Mouse (Mus musculus) hindbrain, embryonic 14.5 days (tissue): ENCODE data around the gene Pde4d. TPM values are rescaled to one million over a fixed set of nuclear protein-coding genes. Genes with fewer than 3 reads are reported as not detected.

ENCODE experiments used
- ATAC-seq: fragments of 200-750 bp; cut with Nextera tagmentation; 2 replicates; pipeline ENCODE4 v1.8.0; 2017; ENCODE audit warnings: moderate number of reproducible peaks, mild to moderate bottlenecking, moderate TSS enrichment, moderate library complexity; ENCODE audit not compliant: low FRiP score
- DNase-seq: peaks from one replicate; pipeline ENCODE4 v3.0.0-alpha.2; 2015; ENCODE audit warnings: low spot score
- H3K27ac ChIP-seq: fragments of 300-500 bp; sonication (generic); 2 replicates; pipeline ENCODE4 v1.5.1; 2014; ENCODE audit warnings: mild to moderate bottlenecking, moderate library complexity
- H3K27me3 ChIP-seq: fragments of 300-500 bp; sonication (generic); 2 replicates; pipeline ENCODE4 v1.6.1; 2014; ENCODE audit warnings: mild to moderate bottlenecking, low read length, mixed read lengths; ENCODE audit not compliant: control insufficient read depth, insufficient read depth
- H3K36me3 ChIP-seq: fragments of 300-500 bp; sonication (generic); replicated peaks from 2 replicates; pipeline ENCODE4 v1.6.1; 2014; ENCODE audit not compliant: control insufficient read depth, insufficient read depth
- H3K4me1 ChIP-seq: fragments of 300-500 bp; sonication (generic); replicated peaks from 2 replicates; pipeline ENCODE4 v1.6.1; 2014; ENCODE audit warnings: antibody characterized with exemption, low read length, mixed read lengths; ENCODE audit not compliant: control insufficient read depth, insufficient read depth
- H3K4me2 ChIP-seq: fragments of 300-500 bp; sonication (generic); replicated peaks from 2 replicates; pipeline ENCODE4 v1.6.1; 2014; ENCODE audit warnings: mild to moderate bottlenecking, moderate library complexity
- H3K4me3 ChIP-seq: fragments of 300-500 bp; sonication (generic); replicated peaks from 2 replicates; pipeline ENCODE4 v1.5.1; 2014; ENCODE audit warnings: mild to moderate bottlenecking, low read length
- H3K9ac ChIP-seq: fragments of 300-500 bp; sonication (generic); 2 replicates; pipeline ENCODE4 v1.6.1; 2014
- H3K9me3 ChIP-seq: fragments of 300-500 bp; sonication (generic); 2 replicates; pipeline ENCODE4 v1.6.1; 2016; ENCODE audit warnings: low read length; ENCODE audit not compliant: control insufficient read depth
- WGBS: fragments of 180-500 bp; shearing (Covaris S2); extraction: QIAGEN DNeasy Blood & Tissue Kit; methylation state at CpG from one replicate; pipeline ENCODE4 v1.1.7; 2014; 5-methylcytosine and 5-hydroxymethylcytosine counted together
- polyA plus RNA-seq: library from polyadenylated mRNA; unstranded; fragments of >200 nt; fragmentation: Nextera tagmentation; extraction: Ambion mirVana; gene quantifications from 2 replicates; pipeline ENCODE4 v1.2.1, GENCODE M21; 2014

Gene Pde4d
- polyA plus RNA-seq, 1 experiment from 2014 or later = 23.2 TPM

- no peak overlapping the region for H3K9ac ChIP-seq
- peaks cover 41% of the 10 kb centered on the region for H3K4me1 ChIP-seq
Observed at GRCm38 (mm10) chr13:109820141-109820540, 1370.4 kb downstream of the Pde4d start.

GRCm38 (mm10) chr13:109820866-109821265 is 1371.1 kb downstream of the Pde4d start:
- no peaks in the 10 kb centered on the region for H3K9me3 ChIP-seq
- no peak for DNase-seq
- no peaks in the 10 kb centered on the region for H3K36me3 ChIP-seq
- no peak overlapping the region for H3K9ac ChIP-seq
- no peaks in the 10 kb centered on the region for H3K27me3 ChIP-seq
- no peak overlapping the region for H3K4me3 ChIP-seq
- no peak overlapping the region; the same call in 1 of the 2 replicates for H3K27ac ChIP-seq
- H3K4me1 ChIP-seq = peaks cover 41% of the 10 kb centered on the region
- no peak for ATAC-seq
- no peak overlapping the region for H3K4me2 ChIP-seq
- WGBS = 78% methylated on average over 3 of the region's 3 CpGs

More at GRCm38 (mm10) chr13:109820141-109820540, 1370.4 kb downstream of the Pde4d start:
- Histone ChIP-seq H3K9me3 (no peaks in the 10 kb centered on the region), H3K27ac (no peak overlapping the region), H3K27me3 (no peaks in the 10 kb centered on the region), H3K36me3 (no peaks in the 10 kb centered on the region), H3K4me3 (no peak overlapping the region), H3K4me2 (no peak overlapping the region)
- ATAC-seq = no peak
- DNase-seq = no peak
- WGBS = 74% methylated on average over 3 of the region's 3 CpGs

- DNase-seq (no peak), ATAC-seq (no peak; the same call in 1 of the 2 replicates)
- H3K27ac ChIP-seq = peak overlapping the region; percentile 97
- H3K9ac ChIP-seq = peak overlapping the region; percentile 58
- H3K36me3 ChIP-seq = no peaks in the 10 kb centered on the region
- peak overlapping the region; percentile 55 for H3K4me2 ChIP-seq
- H3K9me3 ChIP-seq = no peaks in the 10 kb centered on the region
- H3K27me3 ChIP-seq = no peaks in the 10 kb centered on the region
- H3K4me3 ChIP-seq = peak overlapping the region; percentile 27
- WGBS = 14% methylated on average over 8 of the region's 8 CpGs
- H3K4me1 ChIP-seq = peaks cover 41% of the 10 kb centered on the region
Observed at GRCm38 (mm10) chr13:109821725-109822412, 1372.1 kb downstream of the Pde4d start.

- H3K4me3 ChIP-seq = peak overlapping the region; percentile 27
- DNase-seq (peak; percentile 95), ATAC-seq (peak; percentile 95)
- H3K36me3 ChIP-seq = no peaks in the 10 kb centered on the region
- no peaks in the 10 kb centered on the region for H3K27me3 ChIP-seq
- peak overlapping the region; percentile 55 for H3K4me2 ChIP-seq
- H3K9ac ChIP-seq = peak overlapping the region; percentile 58
- H3K9me3 ChIP-seq = no peaks in the 10 kb centered on the region
- under 1% methylated on average over 15 of the region's 15 CpGs for WGBS
- peaks cover 41% of the 10 kb centered on the region for H3K4me1 ChIP-seq
- H3K27ac ChIP-seq = peak overlapping the region; percentile 97
Observed at GRCm38 (mm10) chr13:109822413-109823298, 1372.9 kb downstream of the Pde4d start.

- Histone ChIP-seq H3K4me3 (0 out of 2 replicates have a peak overlapping the region, but pooled peaks have one; percentile 5), H3K9me3 (no peaks in the 10 kb centered on the region), H3K27ac (peak overlapping the region; percentile 97), H3K4me2 (peak overlapping the region; percentile 55), H3K9ac (peak overlapping the region; percentile 49), H3K27me3 (no peaks in the 10 kb centered on the region), H3K36me3 (no peaks in the 10 kb centered on the region), H3K4me1 (peaks cover 41% of the 10 kb centered on the region)
- no peak for ATAC-seq
- peak; percentile 62 for DNase-seq
- 13% methylated on average over 11 of the region's 11 CpGs for WGBS
Observed at GRCm38 (mm10) chr13:109823307-109824031, 1373.7 kb downstream of the Pde4d start.

- WGBS = 84% methylated on average over 6 of the region's 6 CpGs
- H3K27ac ChIP-seq = no peak overlapping the region
- no peak for DNase-seq
- no peaks in the 10 kb centered on the region for H3K9me3 ChIP-seq
- H3K4me2 ChIP-seq = no peak overlapping the region
- no peaks in the 10 kb centered on the region for H3K27me3 ChIP-seq
- no peak overlapping the region for H3K4me3 ChIP-seq
- H3K36me3 ChIP-seq = no peaks in the 10 kb centered on the region
- peaks cover 39% of the 10 kb centered on the region for H3K4me1 ChIP-seq
- ATAC-seq = no peak
- no peak overlapping the region for H3K9ac ChIP-seq
Observed at GRCm38 (mm10) chr13:109825891-109826290, 1376.1 kb downstream of the Pde4d start.

- Histone ChIP-seq H3K9ac (no peak overlapping the region), H3K4me2 (no peak overlapping the region), H3K27me3 (no peaks in the 10 kb centered on the region), H3K27ac (no peak overlapping the region), H3K4me3 (no peak overlapping the region), H3K9me3 (no peaks in the 10 kb centered on the region), H3K4me1 (peaks cover 25% of the 10 kb centered on the region), H3K36me3 (no peaks in the 10 kb centered on the region)
- ATAC-seq (no peak), DNase-seq (no peak)
- WGBS = 90% methylated on average over 6 of the region's 6 CpGs
Observed at GRCm38 (mm10) chr13:109827341-109827740, 1377.6 kb downstream of the Pde4d start.

GRCm38 (mm10) chr13:109827909-109828308 is 1378.2 kb downstream of the Pde4d start:
- 86% methylated on average over 3 of the region's 3 CpGs for WGBS
- no peak for ATAC-seq

GRCm38 (mm10) chr13:109829444-109829843 is 1379.7 kb downstream of the Pde4d start:
- no peak overlapping the region for H3K27ac ChIP-seq
- 82% methylated on average over 3 of the region's 3 CpGs for WGBS
- no peak for DNase-seq

More at GRCm38 (mm10) chr13:109827909-109828308, 1378.2 kb downstream of the Pde4d start:
- H3K4me2 ChIP-seq = no peak overlapping the region
- H3K27ac ChIP-seq = no peak overlapping the region
- H3K4me3 ChIP-seq = no peak overlapping the region
- H3K36me3 ChIP-seq = no peaks in the 10 kb centered on the region
- H3K9ac ChIP-seq = no peak overlapping the region
- H3K27me3 ChIP-seq = no peaks in the 10 kb centered on the region
- no peaks in the 10 kb centered on the region for H3K9me3 ChIP-seq
- DNase-seq = no peak
- H3K4me1 ChIP-seq = peaks cover 22% of the 10 kb centered on the region

More at GRCm38 (mm10) chr13:109829444-109829843, 1379.7 kb downstream of the Pde4d start:
- no peak for ATAC-seq
- no peaks in the 10 kb centered on the region for H3K9me3 ChIP-seq
- no peaks in the 10 kb centered on the region for H3K27me3 ChIP-seq
- H3K4me1 ChIP-seq = peaks cover 7% of the 10 kb centered on the region; the same call in 1 of the 2 replicates
- H3K36me3 ChIP-seq = no peaks in the 10 kb centered on the region
- no peak overlapping the region for H3K9ac ChIP-seq
- no peak overlapping the region for H3K4me2 ChIP-seq
- H3K4me3 ChIP-seq = no peak overlapping the region
